Mouse (Mus musculus) brain, embryonic 14.5 days (tissue): ENCODE measurements around the gene Axin1. TPM values are rescaled to one million over a fixed set of nuclear protein-coding genes. Genes with fewer than 3 reads are reported as not detected.
A peak's percentile ranks its signal among the peaks of the same experiment; 100 is the strongest.
"Not testable (repeated sequence)": the region's sequence is repeated elsewhere in the genome, so short reads cannot be mapped to it uniquely, and the experiment has no call there.

Source experiments
- DNase-seq: peaks from one replicate; pipeline ENCODE4 v3.0.0-alpha.2; 2011; ENCODE audit warnings: low read depth
- CTCF ChIP-seq: fragments of 200-500 bp; IDR thresholded peaks from 2 replicates; pipeline ENCODE4 v1.5.1; 2012; ENCODE audit warnings: inconsistent platforms, mild to moderate bottlenecking, moderate library complexity, borderline replicate concordance; ENCODE audit not compliant: insufficient read depth, insufficient read length; ENCODE audit errors: extremely low read depth
- POLR2A ChIP-seq: fragments of 200-500 bp; IDR thresholded peaks from 2 replicates; pipeline ENCODE4 v1.6.1; 2012; ENCODE audit warnings: mild to moderate bottlenecking, inconsistent platforms, borderline replicate concordance; ENCODE audit not compliant: poor library complexity, insufficient read depth, insufficient read length, severe bottlenecking; ENCODE audit errors: extremely low read depth
- polyA plus RNA-seq: library from polyadenylated mRNA; depleted of rRNA; stranded (reverse); fragments of >200 nt; gene quantifications from 2 replicates; pipeline ENCODE4 v1.2.3, GENCODE M21; 2012; rRNA removed

The Axin1 gene
- polyA plus RNA-seq = 27.9 and 31.6 TPM in 2 replicates

DNA sequence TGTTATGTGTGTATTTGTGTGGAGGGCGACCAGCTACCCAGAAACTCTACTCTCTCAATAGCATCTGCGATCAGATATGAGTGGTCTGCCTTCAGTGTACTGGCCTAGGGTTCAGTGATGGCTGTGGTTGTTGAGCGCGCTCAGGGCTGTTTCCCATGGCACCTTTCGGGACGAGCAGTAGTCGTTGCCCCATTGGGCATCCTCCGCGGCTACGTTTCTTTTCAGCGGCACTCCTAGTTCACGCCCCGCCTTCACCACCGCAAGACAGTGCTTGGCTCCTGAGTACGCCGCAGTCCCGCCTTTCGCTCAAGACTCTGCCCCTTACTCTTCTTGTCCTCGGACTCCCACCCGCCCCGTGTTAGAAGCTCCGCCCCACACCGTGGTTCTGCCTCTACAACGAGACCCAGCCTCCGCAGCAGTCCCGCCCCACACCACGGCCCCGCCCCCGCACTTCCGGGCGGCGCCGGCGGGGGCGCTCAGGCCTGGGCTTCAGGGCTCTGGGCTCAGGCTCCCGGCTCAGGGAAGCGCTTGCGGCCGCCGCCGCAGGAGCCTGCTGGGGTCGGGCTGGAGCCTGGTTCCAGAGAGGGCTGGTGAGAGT lies at the start of gene Axin1:
Gene Axin1, plus strand, starts transcription at position 450 of the 598 bp plus-strand sequence.
- DNase-seq = peak; percentile 99
- TF ChIP-seq CTCF (peak; percentile 66), POLR2A (peak; percentile 95)

DNA sequence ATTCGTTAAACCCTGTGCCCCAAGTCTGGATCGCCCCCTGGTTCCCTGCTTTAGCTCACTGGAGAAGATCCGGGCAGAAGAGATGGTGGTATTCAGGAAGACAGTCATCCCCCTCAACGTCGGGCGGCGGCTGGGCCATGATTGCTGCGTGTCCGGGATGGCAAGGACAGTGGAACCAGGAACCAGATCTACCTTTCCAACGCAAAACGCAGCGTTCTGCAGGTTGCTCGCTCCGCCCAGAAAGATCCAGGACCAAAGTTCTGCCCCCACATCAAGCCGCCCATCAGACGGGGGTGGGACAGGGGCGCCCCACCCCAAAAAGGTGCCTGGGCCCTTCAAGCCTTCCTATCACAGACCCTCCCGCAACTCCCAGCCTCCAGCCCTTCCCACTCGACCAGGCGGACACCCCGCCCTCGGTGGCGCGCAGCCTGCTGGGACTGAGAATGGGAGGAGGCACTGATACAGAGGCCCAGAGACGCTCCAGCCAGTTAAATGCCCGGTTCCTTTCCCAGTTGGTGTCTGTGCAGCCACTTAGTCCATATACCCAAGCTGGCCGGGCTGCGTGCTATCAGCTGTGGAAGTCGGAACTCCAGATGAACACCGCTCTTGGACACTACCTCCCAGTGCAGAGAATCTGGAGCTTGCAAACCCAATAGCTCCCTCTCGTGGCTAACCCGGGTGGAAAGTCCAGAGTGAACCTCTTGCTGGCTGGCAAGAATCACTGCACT lies 48.4 kb upstream of the Axin1 start, which contains the start of gene Decr2:
Gene Decr2, minus strand, starts transcription at position 433 of the 728 bp plus-strand sequence.
- TF ChIP-seq POLR2A (0 out of 2 replicates have a peak, but pooled peaks have one; percentile 31), CTCF (peak; percentile 92)
- peak; percentile 97 for DNase-seq

GRCm38 (mm10) chr17:26094531-26095110 lies 43.9 kb upstream of the Axin1 start:
- no peak for TF ChIP-seq CTCF
- no peak for TF ChIP-seq POLR2A
- DNase-seq = no peak

DNA sequence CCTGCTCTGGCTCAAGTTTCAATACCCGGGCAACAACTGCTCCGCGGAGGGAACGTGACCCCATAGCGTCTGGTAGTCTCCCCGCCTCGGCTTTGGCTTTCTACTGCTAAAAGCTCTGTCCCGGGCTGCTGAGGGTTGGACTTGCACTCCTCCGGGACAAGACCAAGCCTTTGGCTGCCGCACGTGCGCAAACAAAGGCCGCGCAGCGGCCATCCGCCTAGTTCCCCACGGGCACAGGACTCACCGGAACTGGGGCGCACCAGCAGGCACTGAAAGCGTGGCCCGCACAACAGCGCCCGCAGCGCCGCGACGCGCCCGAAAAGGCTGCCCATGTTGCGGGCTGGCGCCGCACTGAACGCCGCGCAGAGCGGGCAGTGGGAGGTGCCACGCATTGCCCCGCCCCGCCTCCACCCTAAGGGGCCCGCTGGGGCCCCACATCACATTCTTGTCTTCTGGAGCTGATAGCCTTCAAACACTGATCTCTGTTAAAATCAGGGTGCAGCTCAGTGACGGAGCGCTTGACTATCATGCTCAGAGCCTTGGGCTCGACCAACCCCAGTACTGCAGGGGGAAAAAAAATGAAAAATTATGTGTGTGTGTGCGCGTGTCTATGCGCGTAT lies 43.3 kb upstream of the Axin1 start, which contains the start of gene Nme4:
Gene Nme4, minus strand, starts transcription at position 482 of the 620 bp plus-strand sequence.
- DNase-seq = peak; percentile 69
- TF ChIP-seq POLR2A (peak; percentile 90), CTCF (0 out of 2 replicates have a peak, but pooled peaks have one; percentile 0)

GRCm38 (mm10) chr17:26098461-26098860 lies 40.0 kb upstream of the Axin1 start:
- DNase-seq = no peak
- TF ChIP-seq CTCF (no peak), POLR2A (no peak)

GRCm38 (mm10) chr17:26099316-26099715 lies 39.2 kb upstream of the Axin1 start:
- not testable (repeated sequence) for DNase-seq

GRCm38 (mm10) chr17:26100166-26100565 lies 38.3 kb upstream of the Axin1 start:
- DNase-seq = no peak
- TF ChIP-seq CTCF = no peak
- no peak for TF ChIP-seq POLR2A

- no peak for DNase-seq
- TF ChIP-seq POLR2A = no peak
- TF ChIP-seq CTCF = no peak
Observed at GRCm38 (mm10) chr17:26101478-26101877, 37.0 kb upstream of the Axin1 start.

DNA sequence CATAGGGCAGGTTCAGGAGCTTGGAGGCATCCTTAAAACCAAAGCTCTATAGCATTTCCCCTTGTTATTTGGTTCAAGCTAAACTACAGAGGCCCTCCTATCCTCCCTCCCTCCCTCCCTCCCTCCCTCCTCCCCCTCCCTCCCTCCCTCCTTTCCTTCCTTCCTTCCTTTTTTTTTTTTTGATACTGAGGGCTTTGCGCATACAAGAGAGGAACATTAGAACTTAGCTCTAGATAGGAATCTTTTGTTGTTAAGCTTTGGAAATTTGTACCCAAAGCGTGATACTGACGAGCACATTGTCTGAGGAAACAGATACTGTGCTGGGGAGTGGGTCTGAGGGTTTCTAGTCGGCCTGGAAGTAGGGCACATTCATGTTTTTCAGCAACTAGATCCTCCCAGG lies 32.9 kb upstream of the Axin1 start:
- TF ChIP-seq POLR2A = no peak
- TF ChIP-seq CTCF = no peak
- DNase-seq = no peak

GRCm38 (mm10) chr17:26110156-26110555 lies 28.3 kb upstream of the Axin1 start:
- TF ChIP-seq CTCF = no peak
- TF ChIP-seq POLR2A = no peak
- DNase-seq = no peak

- no peak for TF ChIP-seq POLR2A
- no peak for TF ChIP-seq CTCF
- DNase-seq = no peak
Observed at GRCm38 (mm10) chr17:26111024-26111423, 27.5 kb upstream of the Axin1 start.

GRCm38 (mm10) chr17:26111722-26112121 lies 26.8 kb upstream of the Axin1 start:
- no peak for DNase-seq
- no peak for TF ChIP-seq POLR2A
- no peak for TF ChIP-seq CTCF
